Mouse (Mus musculus): Measurements from ENCODE around the gene Car12. TPM values are rescaled to one million over a fixed set of nuclear protein-coding genes. Genes with fewer than 3 reads are reported as not detected.
"Not testable (repeated sequence)": the region's sequence is repeated elsewhere in the genome, so short reads cannot be mapped to it uniquely, and the experiment has no call there.

Car12 gene
- polyA plus RNA-seq, 1 experiment from 2014 or later: 0.88 TPM

GRCm38 (mm10) chr9:66801947-66802346 lies 88.5 kb downstream of the Car12 start:
- 55% methylated on average over 12 of the region's 12 CpGs for WGBS
- peaks cover 46% of the 10 kb centered on the region for H3K27me3 ChIP-seq (ENCODE audit: insufficient read depth, poor library complexity, severe bottlenecking)
- DNase-seq (ENCODE audit: low spot score): no peak
- H3K9me3 ChIP-seq: no peaks in the 10 kb centered on the region
- peaks cover 13% of the 10 kb centered on the region; the same call in 1 of the 2 replicates for H3K4me1 ChIP-seq (replicated peaks)
- H3K36me3 ChIP-seq: no peaks in the 10 kb centered on the region
- no peak overlapping the region for H3K4me3 ChIP-seq
- H3K27ac ChIP-seq: no peak overlapping the region

DNA sequence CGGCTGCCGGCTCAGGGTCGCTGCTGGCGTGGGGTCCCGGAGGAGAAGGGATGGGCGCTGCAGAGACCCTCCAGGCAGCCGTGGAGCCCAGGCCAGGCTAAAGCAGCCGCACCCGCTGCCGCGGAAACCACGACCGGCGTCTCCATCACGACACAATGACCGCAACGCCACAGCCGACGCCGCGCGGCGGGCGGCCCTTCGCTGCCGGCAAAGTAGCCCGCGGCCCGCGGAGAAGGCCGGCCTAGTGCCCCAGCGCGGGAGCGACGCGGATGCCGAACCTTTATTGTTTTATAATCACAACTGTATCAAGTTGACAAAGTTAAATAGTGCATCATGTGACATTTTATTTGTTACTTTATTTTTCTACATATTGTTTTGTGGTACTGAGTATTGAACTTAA lies 92.5 kb downstream of the Car12 start:
- Histone ChIP-seq H3K4me3 (peak overlapping the region; percentile 45), H3K27ac (peak overlapping the region; percentile 75), H3K4me1 (replicated peaks) (peaks cover 13% of the 10 kb centered on the region; the same call in 1 of the 2 replicates), H3K27me3 (ENCODE audit: insufficient read depth, poor library complexity, severe bottlenecking) (peaks cover 63% of the 10 kb centered on the region)
- not testable (repeated sequence) for H3K36me3 ChIP-seq, H3K9me3 ChIP-seq
- peak; percentile 55 for DNase-seq (ENCODE audit: low spot score)
- 1% methylated on average over 32 of the region's 37 CpGs for WGBS

GRCm38 (mm10) chr9:66813392-66813791 lies 99.9 kb downstream of the Car12 start:
- Histone ChIP-seq H3K4me3 (no peak overlapping the region), H3K27ac (no peak overlapping the region), H3K9me3 (no peaks in the 10 kb centered on the region), H3K27me3 (ENCODE audit: insufficient read depth, poor library complexity, severe bottlenecking) (peaks cover 4% of the 10 kb centered on the region; the same call in 1 of the 2 replicates), H3K4me1 (replicated peaks) (peaks cover 13% of the 10 kb centered on the region; the same call in 1 of the 2 replicates), H3K36me3 (no peaks in the 10 kb centered on the region)
- no peak for DNase-seq (ENCODE audit: low spot score)
- 8% methylated on average over 2 of the region's 2 CpGs for WGBS

Other genes starting within 250 kb of the Car12 start
- gene Fbxl22, start 199.1 kb upstream of the Car12 start, polyA plus RNA-seq (2016; fragmentation: Nextera tagmentation; extraction: Ambion mirVana): 1.5 and 1.6 TPM in 2 replicates
- gene Usp3, start 120.5 kb upstream of the Car12 start, polyA plus RNA-seq (2016; fragmentation: Nextera tagmentation; extraction: Ambion mirVana): 84.2 and 97.7 TPM in 2 replicates
- 11.4 and 12.5 TPM in 2 replicates for gene Aph1b, start 81.8 kb downstream of the Car12 start, polyA plus RNA-seq (2016; fragmentation: Nextera tagmentation; extraction: Ambion mirVana)
- 0.13 and 0.70 TPM in 2 replicates for gene Gm10647, start 83.4 kb downstream of the Car12 start, polyA plus RNA-seq (2016; fragmentation: Nextera tagmentation; extraction: Ambion mirVana)
- gene Aph1c, start 121.0 kb downstream of the Car12 start, polyA plus RNA-seq (2016; fragmentation: Nextera tagmentation; extraction: Ambion mirVana): 1.3 and 1.4 TPM in 2 replicates
- gene Rab8b, start 206.0 kb downstream of the Car12 start, polyA plus RNA-seq (2016; fragmentation: Nextera tagmentation; extraction: Ambion mirVana): 24.3 and 27.3 TPM in 2 replicates
- 708 and 733 TPM in 2 replicates for gene Rps27l, start 232.4 kb downstream of the Car12 start, polyA plus RNA-seq (2016; fragmentation: Nextera tagmentation; extraction: Ambion mirVana)

Measured in hindbrain, embryonic 10.5 days (tissue).